Mouse (Mus musculus) midbrain, embryonic 12.5 days (tissue): ENCODE data around the gene Pgpep1l. TPM values are rescaled to one million over a fixed set of nuclear protein-coding genes. Genes with fewer than 3 reads are reported as not detected.
"Not testable (repeated sequence)": the region's sequence is repeated elsewhere in the genome, so short reads cannot be mapped to it uniquely, and the experiment has no call there.

Experiments used
- ATAC-seq: fragments of 200-750 bp; cut with Nextera tagmentation; 2 replicates; pipeline ENCODE4 v1.8.0; 2017; ENCODE audit warnings: low read depth, moderate TSS enrichment, moderate library complexity; ENCODE audit not compliant: low FRiP score
- H3K27ac ChIP-seq: fragments of 300-500 bp; sonication (generic); replicated peaks from 2 replicates; pipeline ENCODE4 v1.5.1; 2016; ENCODE audit warnings: mild to moderate bottlenecking
- H3K27me3 ChIP-seq: fragments of 300-500 bp; sonication (generic); 2 replicates; pipeline ENCODE4 v1.6.1; 2016; ENCODE audit warnings: mild to moderate bottlenecking
- H3K36me3 ChIP-seq: fragments of 300-500 bp; sonication (generic); 2 replicates; pipeline ENCODE4 v1.6.1; 2016
- H3K4me1 ChIP-seq: fragments of 300-500 bp; sonication (generic); 2 replicates; pipeline ENCODE4 v1.6.1; 2016
- H3K4me2 ChIP-seq: fragments of 300-500 bp; sonication (generic); replicated peaks from 2 replicates; pipeline ENCODE4 v1.6.1; 2016; ENCODE audit warnings: mild to moderate bottlenecking, moderate library complexity
- H3K4me3 ChIP-seq: fragments of 300-500 bp; sonication (generic); 2 replicates; pipeline ENCODE4 v1.5.1; 2016; ENCODE audit warnings: mild to moderate bottlenecking
- H3K9ac ChIP-seq: fragments of 300-500 bp; sonication (generic); replicated peaks from 2 replicates; pipeline ENCODE4 v1.6.1; 2016; ENCODE audit warnings: mild to moderate bottlenecking, moderate library complexity
- H3K9me3 ChIP-seq: fragments of 300-500 bp; sonication (generic); 2 replicates; pipeline ENCODE4 v1.6.1; 2016; ENCODE audit warnings: mild to moderate bottlenecking
- WGBS: fragments of 180-500 bp; shearing (Covaris S2); methylation state at CpG from one replicate; pipeline ENCODE4 v1.1.7; 2016; 5-methylcytosine and 5-hydroxymethylcytosine counted together
- polyA plus RNA-seq: library from polyadenylated mRNA; unstranded; fragments of >200 nt; fragmentation: Nextera tagmentation; extraction: Ambion mirVana; gene quantifications from 2 replicates; pipeline ENCODE4 v1.2.1, GENCODE M21; 2016

Gene Pgpep1l
- polyA plus RNA-seq, 1 experiment from 2014 or later: not detected

GRCm38 (mm10) chr7:68280352-68280869, 16.4 kb upstream of the Pgpep1l start:
- no peak overlapping the region for H3K4me2 ChIP-seq
- H3K36me3 ChIP-seq: no peaks in the 10 kb centered on the region
- H3K27me3 ChIP-seq: peaks cover 27% of the 10 kb centered on the region
- H3K9ac ChIP-seq: no peak overlapping the region
- peaks cover 9% of the 10 kb centered on the region for H3K4me1 ChIP-seq
- ATAC-seq: no peak
- WGBS: 96% methylated on average over 19 of the region's 19 CpGs
- H3K9me3 ChIP-seq: no peaks in the 10 kb centered on the region
- no peak overlapping the region for H3K4me3 ChIP-seq
- H3K27ac ChIP-seq: no peak overlapping the region

GRCm38 (mm10) chr7:68279481-68279880, 15.4 kb upstream of the Pgpep1l start:
- Histone ChIP-seq H3K4me2 (no peak overlapping the region), H3K9ac (no peak overlapping the region), H3K4me1 (peaks cover 9% of the 10 kb centered on the region), H3K36me3 (no peaks in the 10 kb centered on the region), H3K27me3 (peaks cover 27% of the 10 kb centered on the region), H3K4me3 (no peak overlapping the region), H3K9me3 (no peaks in the 10 kb centered on the region), H3K27ac (no peak overlapping the region)
- 85% methylated on average over 7 of the region's 7 CpGs for WGBS
- no peak for ATAC-seq

- peaks cover 30% of the 10 kb centered on the region for H3K27me3 ChIP-seq
- no peaks in the 10 kb centered on the region for H3K36me3 ChIP-seq
- WGBS: 76% methylated on average over 6 of the region's 6 CpGs
- ATAC-seq: no peak
- H3K4me2 ChIP-seq: no peak overlapping the region
- no peak overlapping the region for H3K4me3 ChIP-seq
- H3K4me1 ChIP-seq: peaks cover 9% of the 10 kb centered on the region
- no peaks in the 10 kb centered on the region for H3K9me3 ChIP-seq
- H3K9ac ChIP-seq: no peak overlapping the region
- H3K27ac ChIP-seq: no peak overlapping the region
These were observed 14.9 kb upstream of the Pgpep1l start for GRCm38 (mm10) chr7:68278908-68279307.

GRCm38 (mm10) chr7:68278385-68278784, 14.4 kb upstream of the Pgpep1l start:
- Histone ChIP-seq H3K4me2 (no peak overlapping the region), H3K27me3 (peaks cover 30% of the 10 kb centered on the region), H3K27ac (no peak overlapping the region), H3K9ac (no peak overlapping the region), H3K9me3 (no peaks in the 10 kb centered on the region), H3K4me3 (no peak overlapping the region), H3K4me1 (peaks cover 9% of the 10 kb centered on the region), H3K36me3 (no peaks in the 10 kb centered on the region)
- no peak for ATAC-seq
- 98% methylated on average over 6 of the region's 6 CpGs for WGBS

GRCm38 (mm10) chr7:68277897-68278270, 13.9 kb upstream of the Pgpep1l start:
- H3K9me3 ChIP-seq: no peaks in the 10 kb centered on the region
- peaks cover 30% of the 10 kb centered on the region for H3K27me3 ChIP-seq
- H3K4me1 ChIP-seq: peaks cover 9% of the 10 kb centered on the region
- H3K4me3 ChIP-seq: no peak overlapping the region
- no peak overlapping the region for H3K9ac ChIP-seq
- no peaks in the 10 kb centered on the region for H3K36me3 ChIP-seq
- no peak overlapping the region for H3K4me2 ChIP-seq
- WGBS: 60% methylated on average over 4 of the region's 4 CpGs
- no peak for ATAC-seq
- no peak overlapping the region for H3K27ac ChIP-seq

GRCm38 (mm10) chr7:68277054-68277896, 13.2 kb upstream of the Pgpep1l start:
- Histone ChIP-seq H3K27me3 (peaks cover 30% of the 10 kb centered on the region), H3K9ac (no peak overlapping the region), H3K4me2 (no peak overlapping the region), H3K4me3 (no peak overlapping the region), H3K9me3 (no peaks in the 10 kb centered on the region), H3K36me3 (no peaks in the 10 kb centered on the region), H3K27ac (no peak overlapping the region), H3K4me1 (peaks cover 9% of the 10 kb centered on the region)
- ATAC-seq: no peak
- 46% methylated on average over 11 of the region's 11 CpGs for WGBS

GRCm38 (mm10) chr7:68275838-68276731, 12.1 kb upstream of the Pgpep1l start:
- Histone ChIP-seq H3K4me1 (peaks cover 9% of the 10 kb centered on the region), H3K4me2 (peak overlapping the region; percentile 61), H3K36me3 (no peaks in the 10 kb centered on the region), H3K9me3 (no peaks in the 10 kb centered on the region), H3K27ac (no peak overlapping the region), H3K27me3 (peaks cover 30% of the 10 kb centered on the region), H3K9ac (0 out of 2 replicates have a peak overlapping the region, but pooled peaks have one; percentile 28), H3K4me3 (peak overlapping the region; percentile 31)
- 4% methylated on average over 36 of the region's 36 CpGs for WGBS
- ATAC-seq: no peak; the same call in 1 of the 2 replicates

- H3K27ac ChIP-seq, ATAC-seq, H3K9me3 ChIP-seq, H3K9ac ChIP-seq, H3K36me3 ChIP-seq, H3K4me1 ChIP-seq, H3K4me3 ChIP-seq: not testable (repeated sequence)
- H3K27me3 ChIP-seq: peaks cover 30% of the 10 kb centered on the region
- 44% methylated on average over 9 of the region's 9 CpGs for WGBS
- peak overlapping the region; percentile 61 for H3K4me2 ChIP-seq
These were observed 11.4 kb upstream of the Pgpep1l start for GRCm38 (mm10) chr7:68275445-68275837.

GRCm38 (mm10) chr7:68274951-68275350, 10.9 kb upstream of the Pgpep1l start:
- Histone ChIP-seq H3K36me3 (no peaks in the 10 kb centered on the region), H3K4me2 (no peak overlapping the region), H3K27me3 (peaks cover 30% of the 10 kb centered on the region), H3K4me1 (peaks cover 9% of the 10 kb centered on the region), H3K9ac (no peak overlapping the region), H3K27ac (no peak overlapping the region), H3K9me3 (no peaks in the 10 kb centered on the region), H3K4me3 (no peak overlapping the region)
- no peak for ATAC-seq
- 73% methylated on average over 9 of the region's 9 CpGs for WGBS

GRCm38 (mm10) chr7:68274218-68274617, 10.2 kb upstream of the Pgpep1l start:
- ATAC-seq: no peak
- no peak overlapping the region for H3K9ac ChIP-seq
- no peak overlapping the region for H3K4me3 ChIP-seq
- H3K4me1 ChIP-seq: peaks cover 9% of the 10 kb centered on the region
- peaks cover 30% of the 10 kb centered on the region for H3K27me3 ChIP-seq
- no peaks in the 10 kb centered on the region for H3K9me3 ChIP-seq
- H3K27ac ChIP-seq: no peak overlapping the region
- H3K4me2 ChIP-seq: no peak overlapping the region
- H3K36me3 ChIP-seq: no peaks in the 10 kb centered on the region
- 60% methylated on average over 2 of the region's 2 CpGs for WGBS

- Histone ChIP-seq H3K36me3 (no peaks in the 10 kb centered on the region), H3K4me3 (no peak within 1 kb of the TSS), H3K4me1 (peaks cover 9% of the 10 kb centered on the region), H3K9me3 (no peaks in the 10 kb centered on the region), H3K4me2 (no peak within 1 kb of the TSS), H3K27ac (no peak within 1 kb of the TSS), H3K9ac (no peak within 1 kb of the TSS), H3K27me3 (peaks cover 25% of the 10 kb centered on the region)
- no peak for ATAC-seq
These were observed 9.5 kb upstream of the Pgpep1l start, which contains the start of gene Fam169b for GRCm38 (mm10) chr7:68273515-68273914. Fam169b (plus strand) TSS chr7:68273839.

- H3K4me3 ChIP-seq: no peak overlapping the region
- no peak overlapping the region for H3K4me2 ChIP-seq
- peaks cover 19% of the 10 kb centered on the region for H3K27me3 ChIP-seq
- no peaks in the 10 kb centered on the region for H3K9me3 ChIP-seq
- peaks cover 9% of the 10 kb centered on the region for H3K4me1 ChIP-seq
- WGBS: 90% methylated on average over 10 of the region's 10 CpGs
- H3K36me3 ChIP-seq: no peaks in the 10 kb centered on the region
- no peak overlapping the region for H3K27ac ChIP-seq
- ATAC-seq: no peak
- no peak overlapping the region for H3K9ac ChIP-seq
These were observed 8.6 kb upstream of the Pgpep1l start for GRCm38 (mm10) chr7:68272607-68273006.
